Mouse (Mus musculus) spleen, adult 12 weeks (tissue): ENCODE results near the gene Dupd1.

Experiments used
- DNase-seq: peaks from one replicate; pipeline ENCODE4 v3.0.0; 2022; ENCODE audit warnings: low spot score

Dupd1 gene

DNA sequence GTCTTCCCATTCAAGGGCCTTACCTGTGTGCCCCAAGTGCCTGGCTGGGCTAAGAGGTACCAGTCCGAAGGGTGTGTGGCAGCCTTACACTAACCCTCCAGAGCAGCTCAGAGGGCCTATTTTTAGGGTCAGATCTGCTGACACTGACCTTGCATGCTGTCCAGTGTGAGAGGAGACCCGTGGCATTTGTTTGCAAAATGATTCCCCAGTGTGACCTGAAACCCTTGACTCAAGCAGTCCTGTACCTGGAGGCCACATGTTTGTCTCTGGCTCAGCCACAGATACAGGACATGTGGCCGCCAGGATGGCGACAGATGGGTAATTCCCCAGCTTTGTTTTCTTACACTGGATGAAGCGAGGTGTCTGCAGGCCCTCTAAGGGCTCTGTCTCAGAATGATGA lies at the start of gene Dupd1:
TSS of gene Dupd1 (minus strand) at position 91 of the 400 bp plus-strand sequence.
- no peak for DNase-seq

DNA sequence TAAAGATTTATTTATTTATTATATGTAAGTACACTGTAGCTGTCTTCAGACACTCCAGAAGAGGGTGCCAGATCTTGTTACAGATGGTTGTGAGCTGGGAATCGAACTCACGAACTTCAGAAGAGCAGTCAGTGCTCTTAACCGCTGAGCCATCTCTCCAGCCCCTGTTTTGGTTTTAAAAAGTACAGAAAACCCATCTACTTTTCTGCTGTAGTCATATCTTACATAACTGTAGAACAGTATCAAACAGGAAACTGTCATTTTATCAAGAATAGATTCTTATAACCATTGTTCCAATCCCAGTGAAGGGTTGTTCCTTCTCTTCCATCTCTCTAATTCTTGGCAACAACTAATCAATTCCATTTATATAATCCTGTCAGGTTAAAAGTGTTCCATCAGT lies 49.4 kb upstream of the Dupd1 start:
- DNase-seq: no peak

DNA sequence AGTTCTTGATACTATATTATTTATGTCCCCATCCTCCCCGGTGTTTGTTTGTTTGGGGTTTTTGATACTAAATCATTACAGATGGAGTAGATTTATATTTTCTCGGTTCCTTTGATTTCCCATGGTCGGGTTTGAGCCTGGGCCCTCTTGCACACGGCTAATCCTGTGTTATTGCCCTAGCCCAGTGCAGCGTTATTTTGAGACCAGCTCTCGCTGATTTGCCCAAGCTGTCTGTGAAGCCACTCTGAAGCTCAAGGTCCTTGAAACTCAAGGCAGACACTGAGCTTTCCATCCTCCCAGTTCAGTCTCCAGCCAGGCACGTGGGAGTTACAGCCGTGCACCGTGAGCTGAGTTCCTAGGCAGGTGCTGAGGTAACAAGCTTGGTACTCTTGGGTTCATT lies 47.2 kb upstream of the Dupd1 start:
- no peak for DNase-seq

DNA sequence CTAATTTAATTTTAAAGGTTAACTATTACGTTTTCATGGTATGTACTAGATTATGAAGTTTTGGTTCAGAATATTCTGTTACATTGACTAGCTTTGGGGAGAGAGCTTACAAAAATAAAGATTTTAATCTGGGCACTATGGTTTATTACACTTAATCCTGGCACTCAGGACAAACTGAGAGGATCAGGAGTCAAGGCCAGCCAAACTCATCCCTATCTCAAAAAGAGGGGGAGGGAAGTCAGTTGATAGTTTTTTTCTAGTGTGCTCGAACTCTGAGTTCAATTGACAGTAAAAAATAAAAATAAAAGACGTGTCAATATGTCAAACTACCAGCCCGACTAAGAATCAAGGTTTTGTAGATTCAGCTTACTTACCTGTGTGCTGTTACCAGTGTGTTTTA lies 39.0 kb upstream of the Dupd1 start:
- DNase-seq: no peak

DNA sequence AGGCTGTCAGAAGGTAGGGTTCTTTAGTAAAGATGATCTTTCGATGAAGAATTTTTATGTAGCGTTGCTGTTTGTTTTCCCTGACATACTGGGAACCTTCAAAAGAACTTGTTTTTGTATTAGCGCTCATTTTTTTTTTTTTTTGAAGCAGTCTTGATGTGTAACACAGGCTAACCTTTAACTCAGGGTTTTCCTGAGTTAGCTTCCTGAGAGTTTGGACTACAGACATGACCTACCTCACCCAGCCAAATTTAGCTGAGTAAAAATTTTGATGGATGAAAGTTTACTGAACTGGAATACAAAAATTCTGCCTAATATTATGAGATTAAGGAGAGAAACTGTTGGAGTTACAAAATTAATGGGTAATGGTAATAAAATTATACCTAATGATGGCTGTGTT lies 38.0 kb upstream of the Dupd1 start:
- DNase-seq: no peak

DNA sequence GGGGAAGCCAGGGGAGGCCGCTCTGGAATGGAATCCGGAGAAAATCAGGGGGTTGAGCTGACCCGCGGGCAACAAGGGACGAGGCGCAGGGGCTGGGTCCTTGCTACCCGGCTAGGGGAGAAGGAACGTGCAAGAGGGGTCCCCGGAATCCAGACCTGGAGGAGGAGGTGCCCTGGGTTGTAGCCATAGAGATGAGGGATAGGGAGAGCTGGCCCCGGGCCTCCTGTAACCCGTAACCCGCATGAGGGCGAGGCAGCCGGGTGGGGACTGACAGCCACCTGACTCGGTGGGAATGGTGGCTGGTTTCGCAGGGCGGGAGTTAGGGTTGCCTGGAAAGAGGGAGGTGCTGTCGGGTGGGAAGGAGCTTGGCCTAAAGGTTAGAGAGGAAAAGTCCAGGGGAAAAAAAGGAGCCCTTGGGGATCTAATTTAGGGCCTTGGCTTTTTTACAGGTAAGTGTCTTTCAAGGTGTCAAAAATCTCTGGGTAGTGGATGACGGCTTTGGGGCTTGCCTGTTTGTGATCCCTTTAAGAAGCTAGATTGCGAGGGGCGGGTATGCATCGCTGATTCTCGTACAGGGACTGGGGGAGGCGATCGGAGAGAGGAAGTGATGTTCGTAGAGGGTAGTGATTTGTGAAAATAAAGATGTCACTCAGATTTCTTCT lies 36.6 kb upstream of the Dupd1 start, which contains the start of gene Dusp13:
TSS of gene Dusp13 (minus strand) at position 301 of the 662 bp plus-strand sequence.
- DNase-seq: peak; percentile 35

DNA sequence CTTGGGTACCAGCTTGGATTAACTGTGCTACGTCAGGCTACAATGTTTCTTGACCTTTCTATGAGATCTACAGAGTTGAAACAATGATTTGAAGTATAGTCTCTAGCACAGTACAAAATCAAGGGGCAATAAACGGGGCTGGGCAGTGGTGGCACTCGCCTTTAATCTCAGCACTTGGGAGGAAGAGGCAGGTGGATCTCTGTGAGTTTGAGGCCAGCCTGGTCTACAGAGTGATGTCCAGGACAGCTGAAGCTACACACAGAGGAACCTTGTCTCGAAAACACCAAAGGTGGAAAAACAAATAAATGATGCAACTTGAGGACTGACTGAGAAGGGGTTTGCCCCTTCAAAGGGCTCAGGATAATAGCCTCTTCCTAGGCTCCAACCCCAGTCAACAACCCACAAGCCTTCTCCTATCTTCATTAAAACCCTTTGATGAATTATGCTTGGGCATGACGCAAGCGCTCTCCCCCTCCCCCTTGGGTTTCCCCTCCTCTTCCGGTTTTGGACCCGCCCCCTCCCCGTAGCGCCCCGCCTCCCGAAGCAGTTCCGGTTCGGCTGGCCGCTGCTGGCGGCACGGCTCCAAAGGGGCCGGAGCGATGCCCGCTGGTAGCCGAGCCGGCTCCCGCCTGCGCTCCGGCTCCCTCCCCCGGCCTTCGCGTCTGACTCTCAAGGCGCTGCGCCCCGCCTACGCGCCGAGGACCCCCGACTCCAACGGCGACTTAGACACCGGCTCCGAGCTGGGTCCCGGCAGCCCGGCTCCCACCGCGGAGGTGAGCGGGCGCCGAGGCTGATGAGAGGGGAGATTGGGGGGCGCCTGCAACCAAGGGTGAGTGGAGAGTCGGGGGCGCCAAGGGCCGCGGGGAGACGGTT lies 35.9 kb upstream of the Dupd1 start, which contains the start of gene Samd8:
TSS of gene Samd8 (plus strand) at position 524 of the 873 bp plus-strand sequence.
- peak; percentile 61 for DNase-seq

DNA sequence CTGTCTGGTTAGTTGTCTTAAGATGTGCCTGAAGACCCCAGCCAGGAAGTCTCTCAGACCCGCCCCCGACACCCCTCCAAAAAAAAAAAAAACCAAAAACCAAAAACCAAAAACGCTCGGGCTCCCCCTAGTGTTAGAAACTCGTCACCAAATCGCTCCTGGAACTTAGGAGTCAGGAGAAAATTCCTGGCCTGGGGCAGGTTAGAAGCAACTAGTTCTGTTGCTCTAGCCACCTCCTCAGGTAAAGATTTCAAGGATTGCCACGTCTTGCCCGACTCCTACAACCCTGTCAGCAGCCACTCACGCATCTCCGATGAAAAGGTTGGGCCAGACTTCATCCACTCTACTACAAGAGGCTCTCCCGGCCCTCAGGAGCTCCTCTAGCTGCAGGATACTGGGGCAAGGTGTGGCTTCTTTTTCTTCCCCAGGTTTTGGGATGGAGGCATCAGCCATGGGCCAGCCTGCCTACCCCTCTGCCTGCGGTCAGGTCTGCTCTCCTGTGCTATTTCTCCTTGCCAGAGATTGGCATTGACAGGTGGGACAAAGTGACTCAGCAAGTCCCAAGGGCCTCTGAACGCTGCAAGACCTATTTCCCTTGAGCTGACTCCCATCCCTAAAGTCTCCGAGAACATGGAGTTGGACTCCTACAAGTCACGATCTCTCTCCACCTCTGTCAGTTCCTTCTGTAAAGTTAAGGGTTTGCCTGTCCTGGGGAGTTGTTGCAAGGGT lies 33.9 kb upstream of the Dupd1 start:
- no peak for DNase-seq

DNA sequence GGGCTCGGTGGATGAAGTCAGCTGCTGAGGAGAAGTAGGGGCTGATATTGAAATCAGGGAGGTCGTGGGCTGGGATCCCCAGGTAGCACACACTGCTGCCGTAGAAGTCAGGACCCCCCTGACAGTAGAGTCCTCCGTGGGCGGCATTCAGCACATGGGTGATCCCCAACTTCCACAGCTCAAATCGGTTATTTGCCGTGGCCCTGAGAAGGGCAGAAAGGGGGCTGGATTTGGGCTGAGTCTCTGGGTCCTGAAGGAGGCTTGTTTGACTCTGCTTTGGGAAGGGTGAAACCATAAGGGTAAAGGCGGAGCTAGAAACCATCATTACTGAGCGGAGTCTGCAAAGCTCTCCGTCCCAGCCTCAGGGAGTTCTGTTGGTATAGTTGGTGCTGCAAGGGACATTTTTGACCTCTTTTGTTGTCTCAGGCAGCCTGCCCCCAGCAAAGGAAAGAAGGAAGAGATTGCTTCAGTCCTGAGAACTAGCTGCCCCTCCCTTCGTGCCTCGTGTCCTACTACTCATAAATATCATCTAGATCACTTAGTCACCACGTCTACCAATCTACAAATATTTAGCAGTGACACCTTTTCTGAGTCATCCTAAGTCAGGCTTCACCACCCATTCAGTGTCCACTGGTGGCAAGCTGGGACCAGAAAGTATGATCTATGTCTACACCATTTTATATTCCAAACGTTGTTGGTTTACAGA lies 33.2 kb upstream of the Dupd1 start:
- DNase-seq: no peak

DNA sequence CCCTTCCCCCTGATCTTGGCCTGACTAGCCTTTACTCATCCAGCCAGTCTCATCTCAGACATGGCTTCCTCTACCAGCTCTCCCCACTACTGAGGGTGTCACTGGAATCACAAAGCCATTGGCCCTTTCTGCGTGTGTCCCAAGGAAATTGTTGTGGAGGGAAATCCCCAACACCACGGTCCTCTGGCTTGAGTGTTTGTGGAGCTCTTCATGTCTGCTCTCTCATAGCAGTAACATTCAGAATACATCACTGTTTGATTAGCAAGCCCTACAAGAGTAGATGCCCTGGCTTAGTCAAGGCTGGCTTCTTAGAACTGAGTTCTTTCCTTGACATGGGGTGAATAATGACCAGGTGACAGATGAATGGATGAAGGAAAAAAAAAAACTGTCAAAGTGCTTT lies 32.5 kb upstream of the Dupd1 start:
- DNase-seq: no peak

DNA sequence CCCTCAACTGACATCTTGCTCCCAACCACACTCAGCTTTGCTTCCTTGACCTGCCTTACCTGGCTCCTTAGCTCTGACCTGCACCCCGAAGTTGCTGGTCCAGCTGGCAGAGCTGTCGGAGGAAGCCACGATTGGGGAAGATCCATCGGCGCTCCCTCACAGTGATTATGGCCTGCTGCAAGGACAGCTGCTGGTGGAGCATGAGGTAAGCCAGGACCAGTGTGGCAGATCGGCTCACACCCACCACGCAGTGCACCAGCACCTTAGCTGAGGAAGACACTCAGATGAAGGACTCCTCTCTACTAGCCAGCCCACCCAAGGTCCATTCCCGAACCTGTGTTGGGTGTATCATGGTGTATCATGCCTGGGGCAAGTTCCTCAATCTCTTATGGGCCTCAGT lies 31.9 kb upstream of the Dupd1 start:
- DNase-seq: no peak

DNA sequence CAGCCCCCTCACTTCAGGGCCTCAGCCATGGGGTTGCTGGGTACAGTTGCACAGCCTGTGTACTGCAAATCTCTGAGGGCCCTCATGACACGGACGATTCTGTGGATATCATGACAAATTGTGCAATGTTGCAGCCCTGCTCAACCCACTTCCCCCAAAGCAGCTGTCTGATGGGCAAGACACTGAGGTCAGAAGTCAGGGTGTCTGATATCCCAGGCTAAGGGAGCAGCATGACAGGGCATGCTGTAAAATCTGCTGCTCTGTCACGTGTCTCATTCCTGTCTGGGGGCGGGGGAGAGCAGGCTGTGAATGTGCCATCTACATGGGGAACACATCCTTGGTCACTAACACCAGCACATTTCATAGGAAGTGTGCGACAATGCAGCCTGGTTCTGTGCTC lies 30.8 kb upstream of the Dupd1 start:
- no peak for DNase-seq

DNA sequence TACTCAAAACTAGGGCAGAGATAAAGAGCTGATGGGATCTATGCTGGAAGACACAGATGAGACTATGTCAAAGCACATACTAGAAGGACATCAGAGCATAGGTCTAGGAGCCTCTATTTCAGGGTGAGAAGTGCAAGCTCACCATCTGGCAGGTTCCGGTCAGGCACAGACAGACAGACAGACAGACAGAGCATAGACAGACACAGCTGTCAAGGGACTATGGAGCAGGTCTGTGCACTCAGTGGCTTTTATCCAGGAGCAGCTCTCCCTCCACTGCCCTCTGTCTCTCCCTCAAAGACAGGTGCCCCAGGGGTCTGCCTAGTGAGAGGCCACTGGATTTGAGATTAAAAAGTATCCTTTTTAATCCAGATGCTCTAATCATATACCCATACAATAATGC lies 29.8 kb upstream of the Dupd1 start:
- no peak for DNase-seq

DNA sequence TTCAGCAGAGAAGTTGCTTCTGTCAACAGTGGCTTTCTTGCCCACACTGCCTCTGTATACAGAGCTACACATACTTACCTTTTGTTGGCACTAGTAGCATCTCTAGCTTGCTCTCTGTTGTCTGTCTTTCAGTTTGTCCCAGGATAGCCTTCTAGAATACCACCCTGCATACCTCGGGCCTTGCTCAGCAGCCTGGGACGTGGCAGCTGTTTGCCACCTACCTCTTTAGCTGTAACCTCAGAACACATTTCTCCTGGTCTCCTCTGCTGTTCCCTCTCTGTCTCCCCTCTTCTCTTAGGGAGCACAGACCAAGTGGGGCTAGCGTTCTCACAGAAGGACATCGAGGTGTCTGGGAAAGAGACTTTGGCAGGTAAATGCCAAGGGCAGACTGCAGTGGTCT lies 28.1 kb upstream of the Dupd1 start:
- no peak for DNase-seq

DNA sequence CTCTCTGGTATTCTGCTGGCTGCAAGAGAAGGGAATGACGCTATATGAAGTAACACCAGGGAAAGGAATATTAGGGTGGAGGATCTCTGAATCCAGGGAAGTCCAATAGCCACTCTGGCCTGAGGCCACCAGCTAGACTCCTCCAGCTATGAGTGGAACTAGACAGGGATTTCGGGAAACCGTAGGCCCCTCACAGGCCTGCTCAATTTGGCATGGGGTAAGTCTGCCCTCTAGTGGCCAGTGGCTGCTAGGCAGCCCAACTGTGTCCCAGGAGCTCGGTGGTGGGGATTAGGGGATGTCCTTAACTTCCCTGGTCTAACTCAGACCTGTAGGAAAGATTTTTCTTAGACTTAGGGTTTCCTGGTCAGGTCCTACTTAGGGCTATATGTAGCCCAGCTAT lies 27.4 kb upstream of the Dupd1 start:
- DNase-seq: peak; percentile 56

DNA sequence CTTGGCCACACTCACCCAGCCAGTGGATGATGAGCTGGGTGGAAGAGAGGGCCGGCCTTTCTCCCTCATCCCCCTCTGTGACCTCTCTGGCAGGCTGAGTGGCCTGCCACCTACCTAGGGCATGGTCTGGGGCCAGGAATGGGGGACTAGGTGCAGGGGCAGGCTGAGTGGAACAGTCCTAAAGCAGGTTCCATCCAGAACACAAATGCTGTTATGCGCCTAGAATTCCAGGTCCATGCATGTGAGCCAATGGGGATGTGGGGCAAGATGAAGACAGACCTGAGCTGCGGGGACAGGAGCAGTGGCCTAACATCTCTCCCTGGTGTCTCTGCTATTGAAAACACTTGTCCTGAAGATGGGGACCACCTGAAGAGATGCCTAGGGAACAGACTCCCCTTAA lies 26.9 kb upstream of the Dupd1 start:
- no peak for DNase-seq

DNA sequence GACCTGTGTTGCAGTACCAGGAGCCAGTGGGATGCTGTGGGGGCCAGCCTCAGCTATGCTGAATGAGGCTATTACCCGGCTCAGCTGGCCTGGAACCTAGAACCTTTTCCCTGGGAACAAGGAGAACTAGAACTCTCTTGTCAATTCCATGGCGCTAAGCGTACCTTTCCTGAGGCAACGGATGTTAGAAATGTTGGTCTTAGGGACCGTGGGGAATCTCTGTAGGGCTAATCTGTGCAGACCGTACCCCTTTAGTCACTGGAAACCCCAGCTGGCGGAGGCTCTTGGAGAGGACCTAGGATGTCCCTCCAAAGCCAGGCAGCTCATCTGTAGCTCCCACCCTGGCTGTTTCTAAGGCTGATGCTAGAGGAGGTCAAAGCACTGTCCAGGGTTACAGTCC lies 26.0 kb upstream of the Dupd1 start:
- DNase-seq: no peak

DNA sequence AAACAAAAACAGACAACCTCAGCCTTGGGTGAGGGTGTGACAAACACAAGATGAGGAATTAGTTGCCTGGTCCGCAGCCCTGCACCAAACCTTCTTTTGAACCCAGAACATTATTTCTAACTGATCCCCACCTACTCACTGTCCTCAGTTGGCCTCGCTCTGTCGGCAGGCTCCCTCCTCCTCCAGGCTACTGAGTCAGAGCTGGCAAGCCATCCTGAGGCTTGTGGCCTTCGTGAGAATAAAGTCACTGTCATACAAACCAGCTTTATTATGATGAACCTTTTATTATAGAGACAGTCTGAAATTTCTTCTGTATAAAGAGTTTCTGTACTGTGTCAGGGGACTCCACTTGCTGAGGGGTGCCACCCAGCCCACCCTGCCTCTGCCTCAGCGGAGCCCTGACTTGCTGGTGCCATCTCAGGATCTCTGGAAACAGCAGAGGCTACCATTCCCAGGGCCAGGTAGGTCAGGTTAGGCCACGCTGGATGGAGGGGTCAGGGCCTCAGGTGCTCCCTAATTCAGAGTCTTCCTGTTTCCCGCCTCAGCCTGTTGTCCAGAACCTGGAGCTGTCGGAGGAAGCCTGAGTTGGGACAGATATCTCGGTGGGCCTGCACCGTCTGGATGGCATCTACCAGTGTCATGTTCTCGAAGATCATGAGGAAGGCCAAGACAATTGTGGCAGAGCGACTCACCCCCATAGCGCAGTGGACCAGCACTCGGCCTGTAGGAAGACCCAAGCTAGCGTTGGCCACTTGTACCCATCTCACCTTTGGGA lies 18.9 kb upstream of the Dupd1 start:
- no peak for DNase-seq

DNA sequence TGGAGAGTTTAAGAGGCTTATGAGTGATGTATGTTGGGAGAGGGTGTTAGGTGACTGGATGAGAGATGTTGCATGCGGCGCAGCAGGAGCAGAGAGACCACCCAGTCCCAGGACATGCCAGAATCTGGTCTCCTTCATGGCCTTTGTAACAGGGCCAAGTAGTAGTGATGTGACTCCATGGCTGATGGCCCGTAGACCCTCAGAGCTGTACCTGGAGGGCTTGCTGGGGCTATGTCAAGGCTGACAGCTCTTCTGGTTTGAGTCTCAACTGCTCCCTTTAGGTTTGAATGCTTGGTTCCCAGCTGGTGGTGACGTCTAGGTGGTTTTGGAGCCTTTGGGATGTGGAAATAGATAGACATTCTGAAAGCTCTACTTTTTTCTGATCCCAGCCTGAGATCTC lies 15.6 kb upstream of the Dupd1 start:
- no peak for DNase-seq

DNA sequence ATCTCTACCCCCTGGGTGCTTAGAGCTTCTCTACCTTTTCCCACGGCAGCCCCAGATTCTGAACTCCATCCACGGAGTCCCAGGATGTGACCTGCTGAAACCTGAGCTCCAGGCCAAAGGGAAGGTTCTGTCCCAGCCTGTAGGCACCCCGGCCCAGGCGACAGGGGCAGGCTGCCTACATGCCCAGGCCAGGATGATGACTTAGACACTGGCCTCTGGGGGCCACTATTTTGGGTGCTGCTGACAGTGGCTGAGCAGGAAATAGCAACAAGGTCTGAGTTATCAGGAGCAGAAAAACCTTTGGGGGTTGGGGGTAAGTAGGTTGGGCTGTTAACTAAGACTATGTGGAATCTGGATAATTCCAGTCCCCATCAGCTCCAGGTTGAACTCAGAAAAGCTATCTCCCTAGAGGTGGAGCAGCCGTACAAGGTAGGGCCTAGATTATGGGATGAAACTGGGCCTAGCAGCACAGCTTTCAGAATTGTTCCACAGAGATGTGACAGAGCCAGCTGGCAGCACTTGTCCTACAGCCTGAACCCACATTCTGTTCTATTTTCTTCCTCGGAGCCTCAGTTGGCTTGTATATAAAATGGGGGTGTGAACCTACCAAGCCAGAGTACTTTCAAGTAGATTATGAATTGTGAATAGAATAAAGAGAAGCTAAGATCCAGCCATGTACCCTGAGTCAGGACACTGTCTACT lies 14.8 kb upstream of the Dupd1 start:
- no peak for DNase-seq
